ENCODE assay signal across 13 mouse cellular contexts in the genomic region with DNA sequence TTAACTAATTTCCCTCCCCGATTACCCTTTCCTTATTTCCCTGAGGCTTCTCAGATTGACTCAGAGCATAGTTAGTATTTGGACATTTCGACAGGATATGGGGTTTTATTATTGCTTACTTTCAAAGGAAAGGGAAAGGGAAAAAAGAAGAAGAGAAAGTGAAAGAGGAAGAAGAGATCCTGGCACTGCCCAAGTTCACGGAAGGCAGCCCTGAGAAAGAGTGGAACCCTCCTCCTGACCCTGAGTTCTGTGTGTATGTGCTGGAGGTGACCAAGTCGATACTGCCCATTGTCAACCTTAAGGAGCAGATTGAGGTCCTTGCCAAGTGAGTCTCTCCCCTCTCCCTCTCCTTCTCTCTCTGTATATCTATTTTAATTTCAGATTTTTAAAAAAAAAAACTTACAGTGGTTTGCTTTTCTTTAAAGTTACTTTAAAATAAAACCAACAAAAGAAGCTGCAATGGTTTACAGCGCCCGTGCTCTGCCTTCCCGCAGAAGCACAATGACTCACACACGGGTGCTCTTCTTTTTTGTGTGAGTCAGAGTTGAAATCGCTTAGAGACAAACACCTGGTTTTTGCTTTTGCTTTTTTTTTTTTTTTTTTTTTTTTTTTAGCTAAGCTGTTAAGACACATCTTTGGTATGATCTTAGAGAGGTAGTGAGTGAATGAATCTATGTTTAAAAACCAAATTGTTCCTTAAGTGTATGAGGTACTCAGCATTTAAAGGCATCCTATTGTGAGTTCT.
A peak's percentile ranks its signal among the peaks of the same experiment; 100 is the strongest.
DNase-seq lines count a peak whose midpoint lies in the region; ATAC-seq lines count a peak whose summit lies in the region.
"Had no signal": no experiment of that assay in that cellular context is flagged by ENCODE, and none has a peak within 500 bp of the region (broad histone marks: within the 10 kb centered on the region; RNA-seq: fewer than 3 reads in every experiment).

No protein-coding gene starts in this region.

- ATAC-seq in monocyte, adult 5-6 weeks (replicated peaks; ENCODE audit: insufficient number of reproducible peaks, low FRiP score, low TSS enrichment, poor library complexity, severe bottlenecking) = peak; percentile 87
- no peak for ATAC-seq in intestine, embryonic 15.5 days

- H3K9ac ChIP-seq in intestine, embryonic 15.5 days = no peak overlapping the region
- H3K9ac ChIP-seq: embryonic facial prominence, embryonic 15.5 days; neural tube, embryonic 12.5 days had no signal

- H3K4me3 ChIP-seq in intestine, embryonic 15.5 days (replicated peaks) = no peak overlapping the region
- H3K4me3 ChIP-seq: embryonic facial prominence, embryonic 15.5 days; neural tube, embryonic 12.5 days had no signal

- H3K27ac ChIP-seq in intestine, embryonic 15.5 days = no peak overlapping the region
- H3K27ac ChIP-seq: embryonic facial prominence, embryonic 15.5 days; kidney, postnatal 0 days; neural tube, embryonic 12.5 days had no signal

- peaks cover 3% of the 10 kb centered on the region; the same call in 1 of the 2 replicates for H3K4me1 ChIP-seq in intestine, embryonic 15.5 days (replicated peaks)
- H3K4me1 ChIP-seq: neural tube, embryonic 12.5 days had no signal

- no peaks in the 10 kb centered on the region for H3K36me3 ChIP-seq in intestine, embryonic 15.5 days
- H3K36me3 ChIP-seq: embryonic facial prominence, embryonic 15.5 days; neural tube, embryonic 12.5 days had no signal

- no peaks in the 10 kb centered on the region for H3K27me3 ChIP-seq in intestine, embryonic 15.5 days (replicated peaks)
- H3K27me3 ChIP-seq: embryonic facial prominence, embryonic 15.5 days; neural tube, embryonic 12.5 days had no signal

- H3K9me3 ChIP-seq in intestine, embryonic 15.5 days = no peaks in the 10 kb centered on the region
- H3K9me3 ChIP-seq: embryonic facial prominence, embryonic 15.5 days; neural tube, embryonic 12.5 days had no signal

- peak; percentile 6 for DNase-seq in adrenal gland, adult 2 months
- DNase-seq in adrenal gland, postnatal 4 days (ENCODE audit: low spot score in 2 of 2) = no peak
- peak; percentile 61 for DNase-seq in A20 (ENCODE audit: low read depth, low spot score)
- DNase-seq in brain, adult 2 months (ENCODE audit: low read depth, low spot score) = peak; percentile 62
- DNase-seq in cerebellum, postnatal 10 days = no peak
- DNase-seq in right cerebral cortex, postnatal 10 days (ENCODE audit: low spot score in 2 of 2) = no peak
- DNase-seq: cerebellum, adult 18-20 months; gastrocnemius, postnatal 10 days had no signal

- no peak overlapping the region for H3K4me2 ChIP-seq in intestine, embryonic 15.5 days (replicated peaks)
- H3K4me2 ChIP-seq: embryonic facial prominence, embryonic 15.5 days; neural tube, embryonic 12.5 days had no signal

- 69% methylated on average over 9 of the region's 9 CpGs for WGBS in intestine, embryonic 15.5 days

Comparison
In these comparisons a context has a peak if more than half of its experiments do, and no peak if none do; other contexts are left out.
1. DNase-seq: peak in adrenal gland, adult 2 months (single experiment), A20 (single experiment) and brain, adult 2 months (single experiment); none in adrenal gland, postnatal 4 days (0 of 2), cerebellum, postnatal 10 days (0 of 2) and right cerebral cortex, postnatal 10 days (0 of 2).